Mouse (Mus musculus): ENCODE results near the gene Cdh11. TPM values are rescaled to one million over a fixed set of nuclear protein-coding genes. Genes with fewer than 3 reads are reported as not detected.
A peak's percentile ranks its signal among the peaks of the same experiment; 100 is the strongest.

Gene Cdh11
- total RNA-seq (2021), result 100 to 1,000 TPM; 107 to 112 TPM
- long read RNA-seq, full-length matches to known transcripts, result 14 of 36 reads
- long read RNA-seq, partial matches to known transcripts, result 5 of 36 reads
- long read RNA-seq, other reads (novel, unspliced or antisense), result 17 of 36 reads

DNA sequence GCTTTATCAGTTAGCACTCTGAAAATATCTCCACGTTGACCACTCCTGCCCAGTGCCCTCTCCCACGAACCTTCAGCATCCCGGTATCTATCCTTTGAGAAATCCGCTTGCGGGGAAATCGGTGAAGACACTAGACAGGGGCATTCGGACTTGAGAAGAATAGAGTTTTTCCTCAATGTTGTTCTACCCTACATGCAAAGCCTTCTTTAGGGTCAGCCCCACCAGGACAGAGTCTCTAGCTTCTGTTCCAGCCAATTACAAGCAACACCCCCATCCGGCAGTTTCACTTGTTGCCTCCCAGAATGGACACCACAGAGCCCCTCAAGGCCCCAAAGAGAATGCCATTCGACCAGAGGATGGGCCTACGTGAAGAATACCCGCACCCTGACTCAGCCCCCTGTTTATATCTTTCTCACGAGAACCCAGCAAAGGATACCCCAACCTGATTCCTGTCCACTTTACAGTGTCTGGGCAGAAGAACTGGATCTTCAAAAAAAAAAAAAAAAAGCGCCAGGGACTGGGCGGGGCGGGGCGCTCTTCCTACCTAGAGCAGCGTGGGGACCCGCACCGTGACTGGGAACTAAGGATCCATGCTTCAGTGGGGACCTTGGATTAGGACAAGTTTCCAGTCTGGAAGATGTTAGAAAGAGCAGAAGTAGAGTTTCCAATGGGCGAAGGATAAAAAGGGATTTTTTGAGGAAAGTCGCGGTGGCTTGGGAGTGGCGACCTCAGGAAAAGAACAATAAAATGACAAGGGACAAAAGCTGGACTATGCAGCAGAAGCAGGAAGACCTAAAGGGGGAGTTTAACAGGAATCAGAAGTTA, at the start of gene Cdh11:
Gene Cdh11 (minus strand): TSS at position 51 of the 825 bp plus-strand sequence.
- DNase-seq (ENCODE audit: low spot score in 2 of 2), result peak in 1 of 2 experiments; percentile 16

DNA sequence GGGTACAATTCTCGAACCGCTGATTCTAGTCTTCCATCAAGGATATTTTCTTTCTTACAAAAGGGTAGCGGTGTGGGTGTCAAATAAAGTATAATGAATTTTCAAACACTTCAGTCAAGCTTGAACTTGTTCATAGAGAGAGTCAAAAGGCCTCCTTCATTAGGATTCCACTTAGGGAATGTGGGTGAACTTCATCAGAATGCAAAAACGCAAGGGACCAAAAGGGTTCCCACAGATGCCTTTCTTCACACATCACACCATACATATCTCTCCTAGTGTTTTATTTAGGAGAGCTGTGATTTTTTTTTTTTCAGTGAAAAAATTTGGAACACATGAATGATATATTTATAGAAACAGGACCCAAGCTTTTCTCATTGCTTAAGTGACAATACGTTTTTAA, 28.5 kb upstream of the Cdh11 start:
- DNase-seq (ENCODE audit: low spot score in 2 of 2), result no peak

- DNase-seq (ENCODE audit: low spot score in 2 of 2), result peak in 1 of 2 experiments; percentile 30
Observed at GRCm38 (mm10) chr8:102790303-102790702, 4.9 kb upstream of the Cdh11 start.

DNA sequence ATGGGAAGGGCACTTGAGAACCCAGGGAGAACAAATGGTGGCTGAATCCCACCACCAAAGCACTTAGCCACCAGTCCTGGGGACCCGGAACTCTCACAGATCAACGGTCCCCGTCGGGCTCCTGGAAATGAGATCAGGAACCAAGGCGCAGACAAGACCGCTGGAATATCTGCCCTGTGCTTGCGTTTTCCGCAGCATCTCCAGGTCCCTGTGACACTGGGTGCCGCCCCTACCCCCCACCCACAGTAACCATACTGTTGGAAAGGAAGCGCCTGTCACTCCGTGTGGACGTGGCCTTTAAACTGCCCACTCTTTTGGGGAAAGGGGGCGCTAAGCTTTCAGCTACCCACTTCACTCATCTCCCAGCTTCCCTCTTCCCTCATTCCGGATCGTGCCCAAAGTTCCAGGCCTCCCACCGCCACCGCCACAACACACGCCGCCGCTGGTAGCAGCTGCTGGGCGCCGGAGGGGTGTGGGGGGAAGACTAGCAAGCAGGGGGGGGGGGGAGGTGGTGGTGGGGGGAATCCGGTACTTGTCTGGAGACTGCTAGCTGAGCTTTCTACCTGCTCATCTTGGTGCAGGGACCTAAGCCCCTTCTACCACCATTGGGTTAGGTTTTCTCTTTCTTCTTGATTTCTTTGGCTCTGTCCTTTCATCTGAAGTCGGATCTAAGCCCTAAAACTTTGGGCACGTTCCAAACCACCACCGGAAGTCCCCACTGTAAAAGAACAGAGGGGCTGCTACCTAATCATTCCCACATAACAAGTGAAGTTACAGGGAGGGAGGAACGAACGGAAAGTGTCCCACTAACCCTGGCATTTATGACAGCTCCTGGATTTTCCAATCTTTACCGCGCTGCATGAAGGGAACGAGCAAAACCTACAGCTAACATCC, 1.3 kb upstream of the Cdh11 start:
- DNase-seq (ENCODE audit: low spot score in 2 of 2), result peak; percentile 28 to 36

DNA sequence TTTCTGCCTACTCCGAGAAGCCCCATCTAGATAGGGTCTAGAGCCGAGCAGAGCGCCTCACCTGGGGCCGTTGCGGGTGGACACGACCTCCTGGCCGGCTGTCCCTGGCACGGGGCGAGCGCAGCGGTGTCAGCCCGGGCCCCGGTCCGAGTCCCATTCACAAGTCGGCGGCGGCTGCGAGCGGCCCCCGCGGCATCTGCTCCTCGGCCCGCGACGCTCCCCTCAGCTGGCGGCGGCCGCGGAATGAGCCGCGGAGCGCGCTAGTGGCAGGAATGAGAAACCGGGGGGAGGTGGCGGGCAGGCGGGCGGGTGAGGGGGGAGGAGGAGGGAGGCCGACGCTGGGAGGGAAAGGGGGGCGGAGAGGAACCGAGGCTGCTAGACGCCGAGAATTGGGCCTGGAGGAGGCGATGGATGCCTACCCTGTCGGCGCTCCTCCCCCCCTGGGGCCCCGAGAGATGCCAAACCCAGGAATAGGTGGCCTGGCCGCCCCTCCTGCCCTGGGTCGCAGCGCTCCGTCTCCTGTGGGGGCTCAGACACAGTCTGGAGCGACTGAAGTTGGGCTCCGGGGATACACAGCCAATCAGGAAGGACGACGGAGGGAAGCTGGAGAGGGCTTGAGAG, 497 bp downstream of the Cdh11 start:
- DNase-seq (ENCODE audit: low spot score in 2 of 2), result peak; percentile 67 to 78

- peak; percentile 49 to 67 for DNase-seq (ENCODE audit: low spot score in 2 of 2)
Observed at GRCm38 (mm10) chr8:102783821-102784591, 1.4 kb downstream of the Cdh11 start.

- no peak for DNase-seq (ENCODE audit: low spot score in 2 of 2)
Observed at GRCm38 (mm10) chr8:102782707-102783489, 2.5 kb downstream of the Cdh11 start.

- DNase-seq (ENCODE audit: low spot score in 2 of 2), result peak; percentile 89
Observed at GRCm38 (mm10) chr8:102780899-102781298, 4.5 kb downstream of the Cdh11 start.

GRCm38 (mm10) chr8:102774594-102774993, 10.8 kb downstream of the Cdh11 start:
- no peak for DNase-seq (ENCODE audit: low spot score in 2 of 2)

GRCm38 (mm10) chr8:102771456-102771855, 14.0 kb downstream of the Cdh11 start:
- no peak for DNase-seq (ENCODE audit: low spot score in 2 of 2)

DNA sequence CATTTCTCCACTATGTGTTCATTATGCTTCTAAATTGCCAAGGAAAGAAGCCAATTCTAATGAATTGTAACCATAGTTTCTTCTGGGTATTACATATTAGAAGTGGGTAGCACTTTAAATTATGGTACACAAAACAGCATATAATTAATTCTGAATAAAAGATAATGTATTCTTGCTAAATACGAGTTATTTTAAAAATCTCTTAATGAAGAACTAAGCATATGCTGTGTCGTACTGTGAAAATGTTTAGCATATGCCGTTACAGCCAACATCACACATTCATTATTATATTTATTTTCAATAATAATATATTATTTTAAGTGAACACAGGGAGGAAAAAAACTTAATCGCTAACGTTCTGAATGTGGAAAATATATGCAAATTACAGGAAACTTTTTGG, 31.6 kb downstream of the Cdh11 start:
- DNase-seq (ENCODE audit: low spot score in 2 of 2), result no peak

DNA sequence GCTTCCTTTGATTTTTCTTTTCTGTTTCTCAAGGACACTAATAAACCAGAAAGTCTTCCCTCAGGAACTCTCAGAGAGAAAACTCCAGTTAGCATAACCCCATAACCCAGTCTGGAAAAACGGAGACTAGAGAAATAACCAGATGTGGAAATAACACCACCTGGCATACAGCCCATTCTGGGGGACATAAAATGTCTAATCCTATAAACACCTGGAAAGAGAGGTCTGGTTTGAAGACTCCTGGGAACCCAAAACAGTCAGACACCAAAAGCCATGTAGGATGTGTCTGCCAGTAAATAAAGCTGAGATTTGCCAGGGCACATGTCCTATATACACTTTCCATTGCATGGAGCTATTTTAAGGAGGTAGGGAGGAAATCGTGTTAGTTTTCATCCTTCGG, 42.5 kb downstream of the Cdh11 start:
- no peak for DNase-seq (ENCODE audit: low spot score in 2 of 2)

- DNase-seq (ENCODE audit: low spot score in 2 of 2), result no peak
Observed at GRCm38 (mm10) chr8:102742008-102742591, 43.3 kb downstream of the Cdh11 start.

DNA sequence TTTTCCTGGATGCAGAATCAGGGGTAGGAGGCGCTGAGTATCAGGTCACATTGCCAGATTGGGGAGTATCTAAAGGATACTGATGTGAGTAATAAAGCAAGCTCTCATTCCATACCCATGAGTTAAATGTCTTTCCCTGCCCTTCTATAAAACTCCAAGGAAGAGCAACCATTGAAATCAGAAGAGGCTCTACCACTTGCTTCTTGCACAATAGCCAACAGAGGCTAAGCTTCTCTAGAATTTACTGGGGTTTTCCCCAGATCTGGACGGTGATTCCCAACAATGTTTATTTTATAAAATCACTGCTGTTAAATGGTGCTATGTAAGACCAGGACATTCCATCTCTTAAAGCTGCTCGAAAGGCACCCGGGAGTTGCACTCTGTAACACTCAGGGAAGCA, 44.5 kb downstream of the Cdh11 start:
- no peak for DNase-seq (ENCODE audit: low spot score in 2 of 2)

- peak; percentile 41 to 54 for DNase-seq (ENCODE audit: low spot score in 2 of 2)
Observed at GRCm38 (mm10) chr8:102738961-102739487, 46.4 kb downstream of the Cdh11 start.

DNA sequence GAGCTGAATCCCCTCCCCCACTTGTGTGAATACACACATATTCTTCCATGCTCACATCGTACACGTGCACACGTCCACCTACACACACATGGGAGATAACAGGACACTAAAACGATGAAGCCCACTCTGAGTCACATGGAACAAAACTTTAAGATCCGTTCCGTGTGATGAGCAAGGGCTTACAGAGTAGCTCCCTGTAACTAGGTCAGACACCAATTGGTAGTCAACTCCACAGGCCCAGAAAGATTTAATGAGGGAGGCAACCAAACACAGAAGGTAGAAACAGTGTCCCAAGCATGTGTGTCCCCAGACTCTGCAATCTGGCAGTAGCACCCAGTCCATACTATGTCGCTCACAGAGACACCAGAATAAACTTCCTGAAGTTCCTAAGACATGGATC, 47.0 kb downstream of the Cdh11 start:
- peak; percentile 21 to 33 for DNase-seq (ENCODE audit: low spot score in 2 of 2)

DNA sequence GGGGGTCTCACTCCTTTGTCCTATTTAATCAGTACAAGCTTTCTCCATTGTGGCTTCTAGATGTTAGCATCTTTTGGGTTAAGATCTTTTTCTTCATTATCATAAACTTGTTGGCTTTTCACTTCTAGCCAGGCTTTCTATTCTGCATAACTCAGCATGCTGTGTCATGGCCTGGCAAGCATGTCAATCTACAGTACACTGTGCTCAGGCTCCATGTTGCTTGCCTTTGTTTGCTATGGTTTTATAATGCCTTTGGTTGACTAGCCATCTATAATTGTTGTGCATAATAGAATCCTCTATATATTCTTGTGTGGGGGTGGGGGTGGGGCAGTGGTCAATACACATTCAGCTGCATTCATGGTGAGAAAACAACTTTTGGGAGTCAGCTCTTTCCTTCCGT, 51.0 kb downstream of the Cdh11 start:
- no peak for DNase-seq (ENCODE audit: low spot score in 2 of 2)

GRCm38 (mm10) chr8:102726206-102726935, 59.1 kb downstream of the Cdh11 start:
- DNase-seq (ENCODE audit: low spot score in 2 of 2), result no peak
